Mouse (Mus musculus): ENCODE measurements around the gene Tsr2.

DNA sequence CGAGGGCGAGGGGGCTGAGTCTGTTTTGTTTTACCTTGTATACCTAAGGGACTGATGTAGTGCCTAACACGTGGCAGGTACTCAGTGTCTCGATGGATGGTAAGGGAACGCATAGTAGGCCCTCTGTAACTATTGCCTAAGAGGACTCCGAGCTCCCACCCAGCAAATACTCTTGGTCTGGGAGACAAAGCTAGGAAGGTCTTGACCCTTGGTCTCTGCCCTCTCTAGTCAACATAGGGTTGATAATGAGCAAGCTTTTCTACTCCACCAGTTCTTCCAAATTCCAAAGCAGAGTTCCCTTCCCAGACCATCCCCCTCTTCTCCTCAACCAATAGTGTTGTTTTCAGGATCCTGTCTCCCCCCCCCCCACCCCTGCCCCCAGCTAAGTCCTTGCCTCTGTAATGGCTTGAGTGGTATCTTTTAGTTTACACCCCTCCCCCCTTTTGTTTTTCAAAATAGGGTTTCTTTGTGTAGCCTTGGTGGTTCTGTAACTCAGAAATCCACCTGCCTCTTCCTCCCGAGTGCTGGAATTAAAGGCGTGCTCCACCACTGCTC, 46.6 kb downstream of the Tsr2 start:
- TF ChIP-seq CTCF (IDR thresholded peaks at IDR 0.05; ENCODE audit: low read depth) (no peak), EP300 (IDR thresholded peaks at IDR 0.05; ENCODE audit: low read depth) (no peak)
